Mouse (Mus musculus) cerebellum, postnatal 36 days (tissue): ENCODE measurements around the gene Ndp.

ENCODE experiments used
- DNase-seq, 2 experiments: peaks; one replicate each; pipeline ENCODE4 v3.0.0; 2021 to 2022; ENCODE audit warnings: mixed read lengths in 2 of 2

The Ndp gene

GRCm38 (mm10) chrX:16911241-16911873 lies at the start of gene Ndp:
Gene Ndp (minus strand): TSS chrX:16911774.
- peak; percentile 20 to 39 for DNase-seq

GRCm38 (mm10) chrX:16954767-16955166 lies 43.2 kb upstream of the Ndp start:
- DNase-seq, result no peak

GRCm38 (mm10) chrX:16918006-16918405 lies 6.4 kb upstream of the Ndp start:
- no peak for DNase-seq

- peak; percentile 62 to 65 for DNase-seq
Measured at GRCm38 (mm10) chrX:16913118-16913517, 1.5 kb upstream of the Ndp start.

GRCm38 (mm10) chrX:16911911-16912310 lies 337 bp upstream of the Ndp start:
- DNase-seq, result peak in 1 of 2 experiments; percentile 13

- peak; percentile 26 to 54 for DNase-seq
Measured at GRCm38 (mm10) chrX:16910211-16911095, 1.1 kb downstream of the Ndp start.

GRCm38 (mm10) chrX:16908652-16909051 lies 2.9 kb downstream of the Ndp start:
- DNase-seq, result no peak

GRCm38 (mm10) chrX:16907554-16907953 lies 4.0 kb downstream of the Ndp start:
- DNase-seq, result no peak

GRCm38 (mm10) chrX:16894377-16895175 lies 17.0 kb downstream of the Ndp start:
- DNase-seq, result peak; percentile 24 to 40

- no peak for DNase-seq
Measured at GRCm38 (mm10) chrX:16867640-16868314, 43.8 kb downstream of the Ndp start.

GRCm38 (mm10) chrX:16860244-16860643 lies 51.3 kb downstream of the Ndp start:
- no peak for DNase-seq

GRCm38 (mm10) chrX:16846034-16846433 lies 65.5 kb downstream of the Ndp start:
- no peak for DNase-seq

- no peak for DNase-seq
Measured at GRCm38 (mm10) chrX:16841443-16841842, 70.1 kb downstream of the Ndp start.

- no peak for DNase-seq
Measured at GRCm38 (mm10) chrX:16837293-16837692, 74.3 kb downstream of the Ndp start.

GRCm38 (mm10) chrX:16836488-16837082 lies 75.0 kb downstream of the Ndp start:
- no peak for DNase-seq
